Mouse (Mus musculus) lung, embryonic 16.5 days (tissue): Measurements from ENCODE around the gene Ccdc66. TPM values are rescaled to one million over a fixed set of nuclear protein-coding genes. Genes with fewer than 3 reads are reported as not detected.

Experiments used
- ATAC-seq: fragments of 200-750 bp; cut with Nextera tagmentation; 2 replicates; pipeline ENCODE4 v1.8.0; 2017; ENCODE audit warnings: low read depth, mild to moderate bottlenecking, moderate library complexity
- H3K27ac ChIP-seq: fragments of 300-500 bp; sonication (generic); 2 replicates; pipeline ENCODE4 v1.5.1; 2014; ENCODE audit warnings: mild to moderate bottlenecking, control low read depth, low read length
- H3K27me3 ChIP-seq: fragments of 300-500 bp; sonication (generic); 2 replicates; pipeline ENCODE4 v1.6.1; 2014; ENCODE audit warnings: low read depth, low read length, mixed read lengths; ENCODE audit not compliant: control insufficient read depth, insufficient read depth
- H3K36me3 ChIP-seq: fragments of 300-500 bp; sonication (generic); 2 replicates; pipeline ENCODE4 v1.6.1; 2014; ENCODE audit warnings: low read length; ENCODE audit not compliant: control insufficient read depth, insufficient read depth
- H3K4me1 ChIP-seq: fragments of 300-500 bp; sonication (generic); replicated peaks from 2 replicates; pipeline ENCODE4 v1.6.1; 2014; ENCODE audit warnings: low read length, mixed read lengths; ENCODE audit not compliant: control insufficient read depth, insufficient read depth
- H3K4me2 ChIP-seq: fragments of 300-500 bp; sonication (generic); 2 replicates; pipeline ENCODE4 v1.6.1; 2014; ENCODE audit warnings: low read depth, low read length, control low read depth
- H3K4me3 ChIP-seq: fragments of 300-500 bp; sonication (generic); 2 replicates; pipeline ENCODE4 v1.5.1; 2014; ENCODE audit warnings: mild to moderate bottlenecking, low read length, control low read depth
- H3K9ac ChIP-seq: fragments of 300-500 bp; sonication (generic); 2 replicates; pipeline ENCODE4 v1.6.1; 2014; ENCODE audit warnings: low read length, control low read depth
- H3K9me3 ChIP-seq: fragments of 300-500 bp; sonication (generic); 2 replicates; pipeline ENCODE4 v1.6.1; 2016; ENCODE audit warnings: low read length; ENCODE audit not compliant: control insufficient read depth
- WGBS: fragments of 180-500 bp; shearing (Covaris S2); extraction: QIAGEN DNeasy Blood & Tissue Kit; methylation state at CpG from one replicate; pipeline ENCODE4 v1.1.7; 2014; 5-methylcytosine and 5-hydroxymethylcytosine counted together
- polyA plus RNA-seq: library from polyadenylated mRNA; unstranded; fragments of >200 nt; fragmentation: Nextera tagmentation; extraction: Ambion mirVana; gene quantifications from 2 replicates; pipeline ENCODE4 v1.2.1, GENCODE M21; 2015

The Ccdc66 gene
- 9.3 and 13.4 TPM in 2 replicates for polyA plus RNA-seq

DNA sequence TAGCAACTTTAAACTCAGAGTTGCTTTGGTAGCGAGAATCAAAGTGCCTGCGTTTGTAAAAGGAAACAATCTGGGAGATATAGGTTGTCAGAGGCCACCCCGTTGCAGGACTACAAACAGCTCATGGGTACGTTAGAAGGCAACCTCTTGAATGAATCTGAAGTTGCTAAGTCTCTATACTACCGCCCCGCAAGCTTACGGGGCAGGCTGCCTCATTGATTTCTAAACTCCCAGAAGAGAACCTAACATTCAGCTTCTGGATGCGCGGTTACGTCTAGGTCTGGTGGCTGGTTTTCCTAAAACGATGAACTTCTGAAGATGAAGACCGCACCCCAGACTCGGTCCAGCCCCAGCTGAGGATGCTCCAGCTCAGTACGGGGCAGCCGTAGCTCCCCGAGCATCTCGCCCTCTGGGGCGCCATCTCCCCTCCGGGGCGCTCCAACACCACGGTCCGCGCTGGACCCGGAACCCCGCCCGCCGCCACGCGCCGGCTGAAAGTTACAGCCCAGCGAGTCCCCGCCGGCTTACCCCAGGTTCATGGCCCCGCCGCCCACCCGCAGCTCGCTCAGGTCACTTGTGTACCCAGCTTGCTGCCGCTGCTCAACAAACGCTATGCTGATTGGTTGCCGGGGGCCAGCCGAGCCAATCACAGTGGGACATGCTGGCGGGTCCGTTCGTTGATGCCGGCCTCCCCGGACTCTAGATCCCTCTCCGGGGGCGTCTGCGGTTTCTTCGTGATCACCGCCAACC lies at the start of gene Ccdc66:
TSS of gene Ccdc66 (minus strand) at position 567 of the 750 bp plus-strand sequence.
- Histone ChIP-seq H3K27me3 (no peaks in the 10 kb centered on the region), H3K4me1 (peaks cover 7% of the 10 kb centered on the region; the same call in 1 of the 2 replicates), H3K9ac (peak within 1 kb of the TSS; percentile 86), H3K4me3 (peak within 1 kb of the TSS; percentile 84), H3K4me2 (peak within 1 kb of the TSS; percentile 84), H3K27ac (peak within 1 kb of the TSS; percentile 37; the same call in 1 of the 2 replicates), H3K36me3 (no peaks in the 10 kb centered on the region), H3K9me3 (no peaks in the 10 kb centered on the region)
- peak; percentile 99 for ATAC-seq
- under 1% methylated on average over 51 of the region's 51 CpGs for WGBS

GRCm38 (mm10) chr14:27543838-27544426 lies 35.7 kb upstream of the Ccdc66 start:
- H3K36me3 ChIP-seq = no peaks in the 10 kb centered on the region
- H3K9ac ChIP-seq = no peak overlapping the region
- ATAC-seq = no peak
- no peaks in the 10 kb centered on the region for H3K27me3 ChIP-seq
- no peak overlapping the region for H3K4me3 ChIP-seq
- H3K4me1 ChIP-seq = no peaks in the 10 kb centered on the region
- no peak overlapping the region for H3K4me2 ChIP-seq
- no peak overlapping the region for H3K27ac ChIP-seq
- WGBS = 76% methylated on average over 4 of the region's 4 CpGs
- no peaks in the 10 kb centered on the region; the same call in 1 of the 2 replicates for H3K9me3 ChIP-seq

GRCm38 (mm10) chr14:27536441-27536840 lies 28.2 kb upstream of the Ccdc66 start:
- H3K4me1 ChIP-seq = no peaks in the 10 kb centered on the region
- no peaks in the 10 kb centered on the region for H3K9me3 ChIP-seq
- no peaks in the 10 kb centered on the region for H3K36me3 ChIP-seq
- H3K27me3 ChIP-seq = no peaks in the 10 kb centered on the region
- no peak overlapping the region for H3K9ac ChIP-seq
- ATAC-seq = no peak
- no peak overlapping the region for H3K27ac ChIP-seq
- no peak overlapping the region for H3K4me3 ChIP-seq
- 66% methylated on average over 3 of the region's 3 CpGs for WGBS
- H3K4me2 ChIP-seq = no peak overlapping the region

GRCm38 (mm10) chr14:27524541-27524940 lies 16.3 kb upstream of the Ccdc66 start:
- Histone ChIP-seq H3K9me3 (0 out of 2 replicates have a peak, but pooled peaks cover 2% of the 10 kb centered on the region), H3K4me2 (no peak overlapping the region), H3K4me1 (no peaks in the 10 kb centered on the region), H3K9ac (no peak overlapping the region), H3K36me3 (no peaks in the 10 kb centered on the region), H3K27ac (no peak overlapping the region), H3K4me3 (no peak overlapping the region), H3K27me3 (no peaks in the 10 kb centered on the region)
- ATAC-seq = no peak

GRCm38 (mm10) chr14:27508644-27509301 lies 513 bp upstream of the Ccdc66 start:
- Histone ChIP-seq H3K27ac (peak overlapping the region; percentile 5; the same call in 1 of the 2 replicates), H3K4me2 (peak overlapping the region; percentile 84), H3K9ac (peak overlapping the region; percentile 86), H3K4me3 (peak overlapping the region; percentile 84), H3K4me1 (peaks cover 7% of the 10 kb centered on the region; the same call in 1 of the 2 replicates), H3K9me3 (no peaks in the 10 kb centered on the region), H3K36me3 (no peaks in the 10 kb centered on the region), H3K27me3 (no peaks in the 10 kb centered on the region)
- WGBS = 15% methylated on average over 15 of the region's 15 CpGs
- ATAC-seq = peak; percentile 76

DNA sequence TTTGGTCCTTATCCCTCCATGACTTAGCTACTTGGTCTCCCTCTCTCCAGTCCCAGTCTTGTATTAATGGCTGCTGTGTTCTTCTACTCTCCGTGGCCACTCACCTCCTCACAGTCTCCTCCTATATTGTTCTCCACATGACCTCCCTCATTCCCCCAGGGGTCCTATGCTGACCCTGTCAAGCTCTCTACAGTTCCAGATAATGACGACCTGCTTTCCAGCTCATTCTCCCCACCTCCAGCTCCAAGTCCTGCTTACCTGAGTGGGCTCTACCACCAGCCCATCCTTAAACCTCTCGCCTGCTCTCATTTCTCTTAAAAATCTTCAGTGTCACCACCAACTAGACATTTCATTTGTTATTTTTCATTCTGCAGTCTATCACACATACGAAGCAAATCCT lies 7.2 kb downstream of the Ccdc66 start:
- Histone ChIP-seq H3K4me3 (no peak overlapping the region), H3K4me1 (no peaks in the 10 kb centered on the region), H3K9ac (no peak overlapping the region), H3K36me3 (peaks cover 7% of the 10 kb centered on the region; the same call in 1 of the 2 replicates), H3K9me3 (no peaks in the 10 kb centered on the region), H3K27ac (no peak overlapping the region), H3K4me2 (no peak overlapping the region), H3K27me3 (no peaks in the 10 kb centered on the region)
- WGBS = 85% methylated on average over 4 of the region's 4 CpGs
- no peak for ATAC-seq

GRCm38 (mm10) chr14:27493516-27493915 lies 14.7 kb downstream of the Ccdc66 start:
- H3K4me1 ChIP-seq = no peaks in the 10 kb centered on the region
- no peak overlapping the region for H3K4me2 ChIP-seq
- H3K9me3 ChIP-seq = no peaks in the 10 kb centered on the region
- no peaks in the 10 kb centered on the region for H3K27me3 ChIP-seq
- ATAC-seq = no peak
- no peak overlapping the region for H3K9ac ChIP-seq
- H3K27ac ChIP-seq = no peak overlapping the region
- no peak overlapping the region for H3K4me3 ChIP-seq
- 82% methylated on average over 4 of the region's 4 CpGs for WGBS
- peaks cover 34% of the 10 kb centered on the region for H3K36me3 ChIP-seq

GRCm38 (mm10) chr14:27491399-27491798 lies 16.9 kb downstream of the Ccdc66 start:
- ATAC-seq = no peak
- no peaks in the 10 kb centered on the region for H3K4me1 ChIP-seq

DNA sequence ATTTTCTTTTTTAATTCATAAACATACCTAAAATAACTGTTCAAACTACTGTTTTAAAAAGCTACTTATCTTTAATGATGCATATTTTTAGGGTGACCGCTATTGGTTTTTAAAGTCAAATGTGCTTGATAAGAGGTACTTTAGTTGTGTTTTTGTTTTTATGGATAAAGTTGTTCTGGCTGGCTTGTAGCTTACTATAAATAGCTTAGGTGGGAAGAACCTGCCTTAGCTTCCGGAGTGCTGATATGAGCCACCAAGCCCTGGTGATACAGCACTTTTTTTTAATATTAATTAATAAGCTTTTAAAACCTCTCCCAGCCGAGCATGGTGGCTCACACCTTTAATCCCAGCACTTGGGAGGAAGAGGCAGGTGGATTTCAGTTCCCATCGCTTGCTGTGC lies 61.3 kb downstream of the Ccdc66 start:
- no peak for ATAC-seq
- H3K27me3 ChIP-seq = no peaks in the 10 kb centered on the region
- H3K9me3 ChIP-seq = no peaks in the 10 kb centered on the region
- no peak overlapping the region for H3K9ac ChIP-seq
- H3K27ac ChIP-seq = no peak overlapping the region
- WGBS = 78% methylated on average over 4 of the region's 4 CpGs
- H3K4me1 ChIP-seq = no peaks in the 10 kb centered on the region
- H3K4me2 ChIP-seq = no peak overlapping the region
- H3K36me3 ChIP-seq = peaks cover 17% of the 10 kb centered on the region
- no peak overlapping the region for H3K4me3 ChIP-seq

More at GRCm38 (mm10) chr14:27491399-27491798, 16.9 kb downstream of the Ccdc66 start:
- Histone ChIP-seq H3K4me3 (no peak overlapping the region), H3K36me3 (peaks cover 37% of the 10 kb centered on the region), H3K27me3 (no peaks in the 10 kb centered on the region), H3K9ac (no peak overlapping the region), H3K9me3 (no peaks in the 10 kb centered on the region), H3K27ac (no peak overlapping the region), H3K4me2 (no peak overlapping the region)
- 91% methylated on average over 5 of the region's 5 CpGs for WGBS
